Mouse (Mus musculus) ES-CJ7 (cell line): ENCODE results near the gene F5.
A peak's percentile ranks its signal among the peaks of the same experiment; 100 is the strongest.

Experiments
- DNase-seq: peaks from one replicate; pipeline ENCODE4 v3.0.0; 2011; ENCODE audit warnings: low read depth, low spot score

Gene F5

GRCm38 (mm10) chr1:164151387-164152088 is at the start of gene F5:
Gene F5 (plus strand): TSS chr1:164151838.
- DNase-seq, result peak; percentile 68

GRCm38 (mm10) chr1:164109763-164110162 is 41.9 kb upstream of the F5 start:
- no peak for DNase-seq

GRCm38 (mm10) chr1:164110591-164111329 is 40.9 kb upstream of the F5 start:
- no peak for DNase-seq

GRCm38 (mm10) chr1:164114280-164114679 is 37.4 kb upstream of the F5 start:
- no peak for DNase-seq

GRCm38 (mm10) chr1:164114947-164115493 is 36.6 kb upstream of the F5 start, which contains the start of gene Selp:
Gene Selp (plus strand): TSS chr1:164115264.
- DNase-seq, result no peak

GRCm38 (mm10) chr1:164115647-164116046 is 36.0 kb upstream of the F5 start:
- no peak for DNase-seq

GRCm38 (mm10) chr1:164117869-164118268 is 33.8 kb upstream of the F5 start:
- no peak for DNase-seq

GRCm38 (mm10) chr1:164119892-164120776 is 31.5 kb upstream of the F5 start:
- DNase-seq, result no peak

GRCm38 (mm10) chr1:164120777-164121158 is 30.9 kb upstream of the F5 start:
- no peak for DNase-seq

GRCm38 (mm10) chr1:164123836-164124235 is 27.8 kb upstream of the F5 start:
- no peak for DNase-seq

GRCm38 (mm10) chr1:164130013-164130412 is 21.6 kb upstream of the F5 start:
- no peak for DNase-seq

GRCm38 (mm10) chr1:164132609-164133008 is 19.0 kb upstream of the F5 start:
- no peak for DNase-seq

- DNase-seq, result no peak
These were observed 17.5 kb upstream of the F5 start for GRCm38 (mm10) chr1:164134101-164134500.

- DNase-seq, result no peak
These were observed 16.3 kb upstream of the F5 start for GRCm38 (mm10) chr1:164135360-164135759.

GRCm38 (mm10) chr1:164135960-164136359 is 15.7 kb upstream of the F5 start:
- no peak for DNase-seq

GRCm38 (mm10) chr1:164136636-164137035 is 15.0 kb upstream of the F5 start:
- no peak for DNase-seq

GRCm38 (mm10) chr1:164138365-164139130 is 13.1 kb upstream of the F5 start:
- peak; percentile 75 for DNase-seq

GRCm38 (mm10) chr1:164139464-164139863 is 12.2 kb upstream of the F5 start:
- no peak for DNase-seq

GRCm38 (mm10) chr1:164149083-164149482 is 2.6 kb upstream of the F5 start:
- no peak for DNase-seq

- DNase-seq, result no peak
These were observed 1.2 kb downstream of the F5 start for GRCm38 (mm10) chr1:164152836-164153235.

- no peak for DNase-seq
These were observed 3.3 kb downstream of the F5 start for GRCm38 (mm10) chr1:164154983-164155382.
